Mouse (Mus musculus) hindbrain, embryonic 10.5 days (tissue): ENCODE measurements around the gene Camsap1. TPM values are rescaled to one million over a fixed set of nuclear protein-coding genes. Genes with fewer than 3 reads are reported as not detected.

Experiments used
- DNase-seq: peaks from one replicate; pipeline ENCODE4 v3.0.0-alpha.2; 2017; ENCODE audit warnings: low spot score
- H3K27ac ChIP-seq: fragments of 300-500 bp; sonication (generic); 2 replicates; pipeline ENCODE4 v1.5.1; 2016; ENCODE audit warnings: mild to moderate bottlenecking, moderate library complexity
- H3K27me3 ChIP-seq: fragments of 300-500 bp; sonication (generic); 2 replicates; pipeline ENCODE4 v1.6.1; 2016; ENCODE audit warnings: mild to moderate bottlenecking; ENCODE audit not compliant: poor library complexity, insufficient read depth, severe bottlenecking
- H3K36me3 ChIP-seq: fragments of 300-500 bp; sonication (generic); 2 replicates; pipeline ENCODE4 v1.6.1; 2016; ENCODE audit warnings: mild to moderate bottlenecking, moderate library complexity
- H3K4me1 ChIP-seq: fragments of 300-500 bp; sonication (generic); replicated peaks from 2 replicates; pipeline ENCODE4 v1.6.1; 2016; ENCODE audit warnings: mild to moderate bottlenecking
- H3K4me3 ChIP-seq: fragments of 300-500 bp; sonication (generic); 2 replicates; pipeline ENCODE4 v1.5.1; 2016; ENCODE audit warnings: mild to moderate bottlenecking, moderate library complexity
- H3K9me3 ChIP-seq: fragments of 300-500 bp; sonication (generic); 2 replicates; pipeline ENCODE4 v1.6.1; 2016; ENCODE audit warnings: mild to moderate bottlenecking, moderate library complexity
- WGBS: fragments of 180-500 bp; shearing (Covaris S2); methylation state at CpG from one replicate; pipeline ENCODE4 v1.1.7; 2016; 5-methylcytosine and 5-hydroxymethylcytosine counted together
- polyA plus RNA-seq: library from polyadenylated mRNA; unstranded; fragments of >200 nt; fragmentation: Nextera tagmentation; extraction: Ambion mirVana; gene quantifications from 2 replicates; pipeline ENCODE4 v1.2.1, GENCODE M21; 2016

The Camsap1 gene
- polyA plus RNA-seq, 1 experiment from 2014 or later, result 48.7 TPM

GRCm38 (mm10) chr2:26001136-26001535, 18.1 kb upstream of the Camsap1 start:
- Histone ChIP-seq H3K4me1 (no peaks in the 10 kb centered on the region), H3K36me3 (peaks cover 88% of the 10 kb centered on the region), H3K27me3 (no peaks in the 10 kb centered on the region), H3K4me3 (no peak overlapping the region), H3K27ac (no peak overlapping the region), H3K9me3 (no peaks in the 10 kb centered on the region)
- 94% methylated on average over 5 of the region's 5 CpGs for WGBS
- DNase-seq, result no peak

- WGBS, result 93% methylated on average over 3 of the region's 3 CpGs
- Histone ChIP-seq H3K27me3 (no peaks in the 10 kb centered on the region), H3K9me3 (no peaks in the 10 kb centered on the region), H3K4me3 (no peak overlapping the region), H3K27ac (no peak overlapping the region), H3K36me3 (peaks cover 58% of the 10 kb centered on the region), H3K4me1 (no peaks in the 10 kb centered on the region)
- no peak for DNase-seq
Observed at GRCm38 (mm10) chr2:25997716-25998115, 14.6 kb upstream of the Camsap1 start.

DNA sequence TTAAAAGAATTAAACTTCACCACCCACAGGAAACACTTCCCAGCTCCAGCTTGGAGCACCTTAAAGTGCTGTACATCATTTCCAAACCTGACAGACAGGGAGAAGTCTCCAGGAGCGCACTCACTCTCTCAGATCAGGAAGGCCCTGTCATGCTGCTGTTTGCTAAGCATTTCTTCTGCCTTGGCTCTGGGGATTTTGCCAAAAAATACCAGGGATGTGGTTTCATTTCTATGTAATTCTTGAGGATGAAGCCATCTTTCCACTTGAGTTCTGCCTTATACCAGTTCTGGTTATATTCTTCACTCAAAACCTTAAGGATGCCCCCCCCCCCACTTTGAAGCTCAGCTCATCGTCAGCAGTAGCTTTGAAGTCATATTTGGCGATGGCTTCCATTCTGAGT, 11.7 kb upstream of the Camsap1 start:
- no peak overlapping the region for H3K4me3 ChIP-seq
- no peak for DNase-seq
- no peaks in the 10 kb centered on the region for H3K27me3 ChIP-seq
- peaks cover 31% of the 10 kb centered on the region for H3K36me3 ChIP-seq
- no peaks in the 10 kb centered on the region for H3K9me3 ChIP-seq
- 88% methylated on average over 3 of the region's 3 CpGs for WGBS
- no peaks in the 10 kb centered on the region for H3K4me1 ChIP-seq
- no peak overlapping the region for H3K27ac ChIP-seq

DNA sequence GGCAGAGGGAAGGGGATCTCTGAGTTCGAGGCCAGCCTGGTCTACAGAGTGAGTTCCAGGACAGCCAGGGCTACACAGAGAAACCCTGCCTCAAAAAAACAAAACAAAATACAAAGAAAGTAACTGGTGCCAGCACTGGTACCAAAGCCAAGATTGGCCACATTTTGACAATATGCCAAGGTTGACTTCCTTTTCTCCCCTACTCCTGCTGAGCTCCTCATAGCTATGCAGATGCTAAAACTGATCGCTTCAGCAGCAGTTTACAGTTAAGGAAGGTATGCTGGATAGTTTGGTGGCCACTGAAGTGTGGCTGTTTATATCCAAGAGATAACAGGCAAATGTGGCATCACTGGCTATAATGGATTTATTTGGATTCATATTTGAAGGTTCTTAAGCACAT, 9.2 kb upstream of the Camsap1 start:
- no peaks in the 10 kb centered on the region for H3K27me3 ChIP-seq
- no peak for DNase-seq
- 80% methylated on average over 2 of the region's 2 CpGs for WGBS
- no peaks in the 10 kb centered on the region for H3K4me1 ChIP-seq
- H3K4me3 ChIP-seq, result no peak overlapping the region
- H3K9me3 ChIP-seq, result no peaks in the 10 kb centered on the region
- H3K36me3 ChIP-seq, result peaks cover 10% of the 10 kb centered on the region
- no peak overlapping the region for H3K27ac ChIP-seq

- no peak overlapping the region for H3K27ac ChIP-seq
- peaks cover 6% of the 10 kb centered on the region; the same call in 1 of the 2 replicates for H3K27me3 ChIP-seq
- H3K9me3 ChIP-seq, result no peaks in the 10 kb centered on the region
- 93% methylated on average over 1 of the region's 1 CpGs for WGBS
- H3K4me3 ChIP-seq, result no peak overlapping the region
- H3K4me1 ChIP-seq, result no peaks in the 10 kb centered on the region
- no peak for DNase-seq
- H3K36me3 ChIP-seq, result no peaks in the 10 kb centered on the region
Observed at GRCm38 (mm10) chr2:25989651-25990050, 6.6 kb upstream of the Camsap1 start.

GRCm38 (mm10) chr2:25987817-25988216, 4.7 kb upstream of the Camsap1 start:
- Histone ChIP-seq H3K36me3 (no peaks in the 10 kb centered on the region), H3K27me3 (peaks cover 7% of the 10 kb centered on the region; the same call in 1 of the 2 replicates), H3K27ac (no peak overlapping the region), H3K4me3 (no peak overlapping the region), H3K4me1 (peaks cover 11% of the 10 kb centered on the region), H3K9me3 (no peaks in the 10 kb centered on the region)
- DNase-seq, result no peak
- WGBS, result 87% methylated on average over 6 of the region's 6 CpGs

DNA sequence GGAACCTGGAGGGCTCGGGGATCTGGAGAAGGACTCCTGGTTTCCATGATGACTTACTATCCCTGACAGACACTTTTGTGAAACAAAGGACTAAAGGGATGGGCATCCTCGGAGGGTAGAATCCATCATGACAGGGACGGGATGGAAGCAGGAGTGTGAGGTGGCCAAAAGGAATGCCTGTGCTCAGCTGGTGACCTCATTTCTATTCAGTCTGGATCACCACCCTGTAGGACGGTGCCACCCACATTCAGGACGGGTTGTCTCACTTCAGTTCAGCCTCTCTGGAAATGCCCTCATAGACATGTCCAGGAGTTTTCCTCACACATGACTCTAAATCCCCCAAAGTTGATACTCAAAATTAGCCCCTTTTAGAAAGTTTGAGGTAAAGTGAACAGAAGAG, 3.5 kb upstream of the Camsap1 start:
- H3K4me1 ChIP-seq, result peaks cover 17% of the 10 kb centered on the region
- no peak overlapping the region for H3K27ac ChIP-seq
- H3K9me3 ChIP-seq, result no peaks in the 10 kb centered on the region
- H3K36me3 ChIP-seq, result no peaks in the 10 kb centered on the region
- peaks cover 7% of the 10 kb centered on the region; the same call in 1 of the 2 replicates for H3K27me3 ChIP-seq
- no peak overlapping the region for H3K4me3 ChIP-seq
- DNase-seq, result no peak
- 57% methylated on average over 5 of the region's 5 CpGs for WGBS

GRCm38 (mm10) chr2:25982426-25983091, 523 bp downstream of the Camsap1 start:
- DNase-seq, result peak; percentile 62
- WGBS, result under 1% methylated on average over 76 of the region's 76 CpGs

GRCm38 (mm10) chr2:25982052-25982425, 1.0 kb downstream of the Camsap1 start:
- no peaks in the 10 kb centered on the region for H3K9me3 ChIP-seq
- peak overlapping the region; percentile 98 for H3K27ac ChIP-seq
- WGBS, result under 1% methylated on average over 16 of the region's 16 CpGs
- peak overlapping the region; percentile 95 for H3K4me3 ChIP-seq
- H3K4me1 ChIP-seq, result peaks cover 38% of the 10 kb centered on the region
- peak; percentile 41 for DNase-seq
- peaks cover 7% of the 10 kb centered on the region; the same call in 1 of the 2 replicates for H3K27me3 ChIP-seq
- peaks cover 29% of the 10 kb centered on the region for H3K36me3 ChIP-seq

More at GRCm38 (mm10) chr2:25982426-25983091, 523 bp downstream of the Camsap1 start:
- Histone ChIP-seq H3K9me3 (no peaks in the 10 kb centered on the region), H3K27me3 (peaks cover 7% of the 10 kb centered on the region; the same call in 1 of the 2 replicates), H3K36me3 (peaks cover 26% of the 10 kb centered on the region), H3K4me1 (peaks cover 38% of the 10 kb centered on the region), H3K4me3 (peak overlapping the region; percentile 95), H3K27ac (peak overlapping the region; percentile 98)

DNA sequence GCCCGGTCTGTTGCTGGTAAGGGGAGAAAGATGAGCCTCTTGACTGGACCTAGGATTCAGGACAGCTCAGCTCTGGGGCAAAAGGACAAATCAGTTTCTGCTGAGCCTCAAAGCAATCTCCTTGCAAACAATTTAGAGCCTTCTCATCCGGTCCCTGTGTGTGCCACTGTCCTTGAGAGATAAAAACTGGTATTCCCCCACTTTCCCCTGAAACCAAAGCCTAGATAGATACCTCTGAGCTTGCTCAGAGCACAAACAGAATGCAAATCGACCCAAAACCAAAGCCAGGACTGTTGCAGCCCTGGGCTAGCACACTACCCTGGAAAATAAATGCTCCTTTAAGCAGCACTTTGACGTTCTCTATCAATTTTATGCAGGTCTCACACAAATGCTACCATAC, 4.1 kb downstream of the Camsap1 start:
- no peak overlapping the region for H3K4me3 ChIP-seq
- H3K27ac ChIP-seq, result no peak overlapping the region
- H3K4me1 ChIP-seq, result peaks cover 38% of the 10 kb centered on the region
- H3K27me3 ChIP-seq, result no peaks in the 10 kb centered on the region
- WGBS, result 89% methylated on average over 4 of the region's 4 CpGs
- H3K9me3 ChIP-seq, result no peaks in the 10 kb centered on the region
- H3K36me3 ChIP-seq, result peaks cover 43% of the 10 kb centered on the region
- no peak for DNase-seq

DNA sequence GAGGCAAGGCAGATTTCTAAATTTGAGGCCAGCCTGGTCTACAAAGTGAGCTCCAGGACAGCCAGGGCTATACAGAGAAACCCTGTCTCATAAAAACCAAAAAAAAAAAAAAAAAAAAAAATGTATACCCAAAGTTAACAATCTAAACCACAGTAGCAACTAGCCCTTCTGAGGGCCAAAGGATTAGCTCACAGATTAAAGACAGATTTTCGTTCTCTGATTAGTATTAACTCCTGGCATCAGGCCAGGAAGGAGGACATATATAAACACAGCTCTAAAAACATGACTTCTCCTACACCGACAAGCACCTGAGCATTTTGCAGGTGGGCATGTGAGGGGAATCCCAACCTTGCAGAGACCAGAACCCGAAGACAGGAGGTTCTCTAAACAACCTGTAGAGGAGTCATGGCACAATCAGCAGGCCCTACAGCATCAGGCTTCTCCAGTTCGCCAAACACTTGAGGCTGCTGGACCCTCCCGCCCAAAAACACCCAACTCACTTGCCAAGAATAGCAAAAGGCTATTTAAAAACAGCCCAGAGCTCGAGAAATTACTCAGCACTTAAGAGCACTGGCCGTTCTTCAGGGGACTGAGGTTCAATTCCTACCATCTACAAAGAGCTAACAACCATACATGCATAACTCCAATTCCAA, 5.4 kb downstream of the Camsap1 start:
- DNase-seq, result no peak
- 92% methylated on average over 7 of the region's 7 CpGs for WGBS

DNA sequence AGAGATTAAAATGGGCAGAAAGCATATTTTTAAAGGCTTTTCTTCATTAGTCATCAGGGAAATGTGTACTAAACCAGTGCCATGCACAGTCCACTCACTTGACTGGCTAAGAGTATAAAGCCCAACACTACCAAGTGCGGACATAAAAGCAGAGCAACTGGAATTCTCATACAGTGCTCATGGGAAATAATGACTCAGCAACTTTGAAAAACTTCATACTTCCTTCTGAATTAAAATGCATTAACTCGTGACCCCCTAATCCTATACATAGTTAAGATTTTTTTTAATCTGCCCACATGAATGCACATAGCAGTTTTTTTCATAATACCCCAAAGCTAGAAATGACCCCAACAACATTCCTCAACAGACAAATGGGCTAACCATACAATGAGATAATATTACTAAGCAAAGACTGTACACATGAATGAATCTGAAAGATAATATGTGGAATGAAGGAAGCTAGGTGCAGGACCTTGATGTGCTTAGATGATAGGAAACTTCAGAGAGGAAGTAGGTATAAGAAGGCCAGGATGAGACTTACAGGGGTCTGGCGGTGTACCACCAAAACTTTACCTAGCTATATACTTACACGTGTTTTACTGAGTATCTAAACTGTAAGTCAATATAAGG, 7.8 kb downstream of the Camsap1 start:
- H3K4me3 ChIP-seq, result no peak overlapping the region
- 91% methylated on average over 4 of the region's 4 CpGs for WGBS
- no peak overlapping the region for H3K27ac ChIP-seq
- no peak for DNase-seq
- peaks cover 12% of the 10 kb centered on the region for H3K4me1 ChIP-seq
- no peaks in the 10 kb centered on the region for H3K9me3 ChIP-seq
- no peaks in the 10 kb centered on the region for H3K27me3 ChIP-seq
- H3K36me3 ChIP-seq, result peaks cover 68% of the 10 kb centered on the region

More for the DNA sequence above, 5.4 kb downstream of the Camsap1 start:
- peaks cover 56% of the 10 kb centered on the region for H3K36me3 ChIP-seq
- H3K4me1 ChIP-seq, result peaks cover 31% of the 10 kb centered on the region
- no peak overlapping the region for H3K27ac ChIP-seq
- H3K9me3 ChIP-seq, result no peaks in the 10 kb centered on the region
- no peak overlapping the region for H3K4me3 ChIP-seq
- H3K27me3 ChIP-seq, result no peaks in the 10 kb centered on the region

- Histone ChIP-seq H3K4me3 (no peak overlapping the region), H3K27me3 (no peaks in the 10 kb centered on the region), H3K4me1 (peaks cover 4% of the 10 kb centered on the region; the same call in 1 of the 2 replicates), H3K36me3 (peaks cover 72% of the 10 kb centered on the region), H3K27ac (no peak overlapping the region), H3K9me3 (no peaks in the 10 kb centered on the region)
- no peak for DNase-seq
- WGBS, result 89% methylated on average over 2 of the region's 2 CpGs
Observed at GRCm38 (mm10) chr2:25970426-25970825, 12.7 kb downstream of the Camsap1 start.
